Mouse (Mus musculus) thymus, adult 2 months (tissue): ENCODE data around the gene Eif3g.

Experiments used
- CTCF ChIP-seq: fragments of 200-500 bp; IDR thresholded peaks from 2 replicates; pipeline ENCODE4 v1.5.1; 2012; ENCODE audit warnings: mild to moderate bottlenecking, control low read depth, low read length, moderate library complexity, borderline replicate concordance; ENCODE audit not compliant: control insufficient read depth, poor library complexity, insufficient read depth; ENCODE audit errors: extremely low read depth
- POLR2A ChIP-seq: fragments of 200-500 bp; IDR thresholded peaks from 2 replicates; pipeline ENCODE4 v1.6.1; 2012; ENCODE audit warnings: mild to moderate bottlenecking, low read length, control low read depth, moderate library complexity; ENCODE audit not compliant: control insufficient read depth, poor library complexity, insufficient read depth; ENCODE audit errors: extremely low read depth

GRCm38 (mm10) chr9:20876318-20877117 is 21.9 kb downstream of the Eif3g start:
- TF ChIP-seq CTCF (no peak), POLR2A (no peak)
